Mouse (Mus musculus) megakaryocyte, embryonic 14.5 days (primary cell): ENCODE data around the gene Nkx1-1. TPM values are rescaled to one million over a fixed set of nuclear protein-coding genes. Genes with fewer than 3 reads are reported as not detected.

Experiments used
- H3K27me3 ChIP-seq: replicated peaks from 2 replicates; pipeline ENCODE3; 2012; ENCODE audit warnings: inconsistent platforms
- H3K36me3 ChIP-seq: replicated peaks from 2 replicates; pipeline ENCODE3; 2012; ENCODE audit warnings: low read length, inconsistent platforms, mixed read lengths
- H3K4me1 ChIP-seq: 2 replicates; pipeline ENCODE4 v1.6.1; 2012; ENCODE audit warnings: inconsistent platforms
- H3K4me3 ChIP-seq: replicated peaks from 2 replicates; pipeline ENCODE3; 2012; ENCODE audit warnings: moderate library complexity, mild to moderate bottlenecking, inconsistent platforms
- H3K9me3 ChIP-seq: 2 replicates; pipeline ENCODE4 v1.6.1; 2012; ENCODE audit warnings: inconsistent platforms
- FLI1 ChIP-seq: IDR thresholded peaks from 2 replicates; pipeline ENCODE4 v1.6.1; 2012; ENCODE audit warnings: low read length, inconsistent platforms, mixed read lengths
- GATA1 ChIP-seq: IDR thresholded peaks from 3 replicates; pipeline ENCODE4 v1.6.1; 2012; ENCODE audit warnings: mixed read lengths, low read length, inconsistent platforms, borderline replicate concordance
- polyA plus RNA-seq: library from polyadenylated mRNA; stranded (reverse); fragments of >175 nt; gene quantifications from 2 replicates; pipeline ENCODE4 v1.2.3, GENCODE M21; 2012; ENCODE audit warnings: low replicate concordance; ENCODE audit not compliant: insufficient read depth

Gene Nkx1-1
- polyA plus RNA-seq, 1 experiment: not detected

GRCm38 (mm10) chr5:33427461-33427860, 6.3 kb downstream of the Nkx1-1 start:
- TF ChIP-seq FLI1: no peak
- TF ChIP-seq GATA1: no peak
- H3K9me3 ChIP-seq: peaks cover 4% of the 10 kb centered on the region; the same call in 1 of the 2 replicates
- peaks cover 31% of the 10 kb centered on the region for H3K4me1 ChIP-seq
- no peak overlapping the region for H3K4me3 ChIP-seq
- no peaks in the 10 kb centered on the region for H3K36me3 ChIP-seq
- H3K27me3 ChIP-seq: peaks cover 78% of the 10 kb centered on the region

- peaks cover 11% of the 10 kb centered on the region for H3K27me3 ChIP-seq
- H3K4me1 ChIP-seq: 0 out of 2 replicates have a peak, but pooled peaks cover 5% of the 10 kb centered on the region
- no peak for TF ChIP-seq FLI1
- no peak for TF ChIP-seq GATA1
- H3K9me3 ChIP-seq: no peaks in the 10 kb centered on the region
- peaks cover 12% of the 10 kb centered on the region for H3K36me3 ChIP-seq
- H3K4me3 ChIP-seq: no peak overlapping the region
These were observed 13.5 kb downstream of the Nkx1-1 start for GRCm38 (mm10) chr5:33420313-33420712.

- TF ChIP-seq GATA1 (no peak), FLI1 (no peak)
- peaks cover 14% of the 10 kb centered on the region for H3K4me1 ChIP-seq
- no peak overlapping the region for H3K4me3 ChIP-seq
- no peaks in the 10 kb centered on the region for H3K9me3 ChIP-seq
- no peaks in the 10 kb centered on the region for H3K27me3 ChIP-seq
- H3K36me3 ChIP-seq: peaks cover 74% of the 10 kb centered on the region
These were observed 33.0 kb downstream of the Nkx1-1 start for GRCm38 (mm10) chr5:33400819-33401218.

GRCm38 (mm10) chr5:33396828-33397227, 36.9 kb downstream of the Nkx1-1 start:
- no peaks in the 10 kb centered on the region for H3K9me3 ChIP-seq
- H3K4me1 ChIP-seq: peaks cover 10% of the 10 kb centered on the region
- no peak overlapping the region for H3K4me3 ChIP-seq
- TF ChIP-seq FLI1 (no peak), GATA1 (no peak)
- no peaks in the 10 kb centered on the region for H3K27me3 ChIP-seq
- peaks cover 76% of the 10 kb centered on the region for H3K36me3 ChIP-seq

GRCm38 (mm10) chr5:33395693-33396092, 38.1 kb downstream of the Nkx1-1 start:
- peaks cover 81% of the 10 kb centered on the region for H3K36me3 ChIP-seq

GRCm38 (mm10) chr5:33393803-33394202, 40.0 kb downstream of the Nkx1-1 start:
- TF ChIP-seq FLI1 (no peak), GATA1 (no peak)
- H3K4me3 ChIP-seq: no peak overlapping the region
- H3K4me1 ChIP-seq: peaks cover 6% of the 10 kb centered on the region; the same call in 1 of the 2 replicates
- H3K27me3 ChIP-seq: no peaks in the 10 kb centered on the region
- H3K36me3 ChIP-seq: peaks cover 88% of the 10 kb centered on the region
- no peaks in the 10 kb centered on the region for H3K9me3 ChIP-seq

More at GRCm38 (mm10) chr5:33395693-33396092, 38.1 kb downstream of the Nkx1-1 start:
- Histone ChIP-seq H3K4me1 (peaks cover 6% of the 10 kb centered on the region), H3K27me3 (no peaks in the 10 kb centered on the region), H3K9me3 (no peaks in the 10 kb centered on the region), H3K4me3 (no peak overlapping the region)
- no peak for TF ChIP-seq GATA1
- TF ChIP-seq FLI1: no peak

- no peaks in the 10 kb centered on the region for H3K9me3 ChIP-seq
- H3K4me3 ChIP-seq: no peak overlapping the region
- H3K36me3 ChIP-seq: peaks cover 90% of the 10 kb centered on the region
- no peaks in the 10 kb centered on the region for H3K27me3 ChIP-seq
- TF ChIP-seq FLI1 (no peak), GATA1 (no peak)
- H3K4me1 ChIP-seq: no peaks in the 10 kb centered on the region
These were observed 46.2 kb downstream of the Nkx1-1 start for GRCm38 (mm10) chr5:33387550-33387949.

Other genes starting within 250 kb of the Nkx1-1 start
- gene Spon2, start 215.5 kb downstream of the Nkx1-1 start, polyA plus RNA-seq: not detected in 2 replicates
- 321 and 333 TPM in 2 replicates for gene Ctbp1, start 159.0 kb downstream of the Nkx1-1 start, polyA plus RNA-seq
- 43.7 and 134 TPM in 2 replicates for gene Maea, start 98.5 kb downstream of the Nkx1-1 start, polyA plus RNA-seq
- gene Uvssa, start 55.4 kb downstream of the Nkx1-1 start, polyA plus RNA-seq: 0.19 and 0.57 TPM in 2 replicates
- 54.8 and 80.4 TPM in 2 replicates for gene Fam53a, start 195.7 kb upstream of the Nkx1-1 start, polyA plus RNA-seq
- gene Gm9903, start 195.9 kb upstream of the Nkx1-1 start, polyA plus RNA-seq: not detected in 2 replicates
- 14.6 and 43.9 TPM in 2 replicates for gene Slbp, start 218.6 kb upstream of the Nkx1-1 start, polyA plus RNA-seq
- gene Tacc3, start 224.2 kb upstream of the Nkx1-1 start, polyA plus RNA-seq: 4.6 and 33.1 TPM in 2 replicates
- gene Tmem129, start 224.4 kb upstream of the Nkx1-1 start, polyA plus RNA-seq: 5.7 and 19.6 TPM in 2 replicates